Mouse (Mus musculus) E14TG2a.4 (cell line): Measurements from ENCODE around the gene Ebf1.

ENCODE experiments used
- CTCF ChIP-seq: conservative IDR thresholded peaks from 2 replicates; pipeline ENCODE4 v1.5.1; 2014; ENCODE audit warnings: low read length
- NANOG ChIP-seq: IDR thresholded peaks from 2 replicates; pipeline ENCODE4 v1.6.1; 2014; ENCODE audit warnings: borderline replicate concordance, low read length, mixed read lengths

GRCm38 (mm10) chr11:44766246-44766645 lies 149.1 kb downstream of the Ebf1 start:
- TF ChIP-seq CTCF: no peak
- TF ChIP-seq NANOG: no peak
